Mouse (Mus musculus) forebrain, embryonic 11.5 days (tissue): ENCODE measurements around the gene E130309D02Rik. TPM values are rescaled to one million over a fixed set of nuclear protein-coding genes. Genes with fewer than 3 reads are reported as not detected.

ENCODE experiments used
- ATAC-seq: fragments of 200-750 bp; cut with Nextera tagmentation; replicated peaks from 2 replicates; pipeline ENCODE4 v1.8.0; 2017; ENCODE audit warnings: moderate TSS enrichment; ENCODE audit not compliant: low FRiP score
- DNase-seq: peaks from one replicate; pipeline ENCODE4 v3.0.0-alpha.2; 2017; ENCODE audit warnings: low spot score
- H3K27ac ChIP-seq: fragments of 300-500 bp; sonication (generic); 2 replicates; pipeline ENCODE4 v1.5.1; 2014; ENCODE audit warnings: low read depth, low read length
- H3K27me3 ChIP-seq: fragments of 300-500 bp; sonication (generic); 2 replicates; pipeline ENCODE4 v1.6.1; 2014; ENCODE audit warnings: mild to moderate bottlenecking, low read length, mixed read lengths; ENCODE audit not compliant: control insufficient read depth, insufficient read depth
- H3K36me3 ChIP-seq: fragments of 300-500 bp; sonication (generic); 2 replicates; pipeline ENCODE4 v1.6.1; 2014; ENCODE audit warnings: mild to moderate bottlenecking, low read length, moderate library complexity, mixed read lengths; ENCODE audit not compliant: control insufficient read depth, insufficient read depth
- H3K4me1 ChIP-seq: fragments of 300-500 bp; sonication (generic); replicated peaks from 2 replicates; pipeline ENCODE4 v1.6.1; 2014; ENCODE audit warnings: low read length, mixed read lengths; ENCODE audit not compliant: control insufficient read depth, insufficient read depth
- H3K4me2 ChIP-seq: fragments of 300-500 bp; sonication (generic); 2 replicates; pipeline ENCODE4 v1.6.1; 2014; ENCODE audit warnings: low read depth, mild to moderate bottlenecking, low read length, moderate library complexity, mixed read lengths; ENCODE audit not compliant: severe bottlenecking
- H3K4me3 ChIP-seq: fragments of 300-500 bp; sonication (generic); 2 replicates; pipeline ENCODE4 v1.5.1; 2014; ENCODE audit warnings: low read depth, low read length
- H3K9ac ChIP-seq: fragments of 300-500 bp; sonication (generic); 2 replicates; pipeline ENCODE4 v1.6.1; 2014; ENCODE audit warnings: low read length
- H3K9me3 ChIP-seq: fragments of 300-500 bp; sonication (generic); 2 replicates; pipeline ENCODE4 v1.6.1; 2016; ENCODE audit warnings: low read length, mixed read lengths; ENCODE audit not compliant: control insufficient read depth
- WGBS: fragments of 180-500 bp; shearing (Covaris S2); extraction: QIAGEN DNeasy Blood & Tissue Kit; methylation state at CpG from one replicate; pipeline ENCODE4 v1.1.7; 2014; 5-methylcytosine and 5-hydroxymethylcytosine counted together
- polyA plus RNA-seq: library from polyadenylated mRNA; unstranded; fragments of >200 nt; fragmentation: Nextera tagmentation; extraction: Ambion mirVana; gene quantifications from 2 replicates; pipeline ENCODE4 v1.2.1, GENCODE M21; 2014

Gene E130309D02Rik
- polyA plus RNA-seq, 1 experiment from 2014 or later: 65.8 TPM

DNA sequence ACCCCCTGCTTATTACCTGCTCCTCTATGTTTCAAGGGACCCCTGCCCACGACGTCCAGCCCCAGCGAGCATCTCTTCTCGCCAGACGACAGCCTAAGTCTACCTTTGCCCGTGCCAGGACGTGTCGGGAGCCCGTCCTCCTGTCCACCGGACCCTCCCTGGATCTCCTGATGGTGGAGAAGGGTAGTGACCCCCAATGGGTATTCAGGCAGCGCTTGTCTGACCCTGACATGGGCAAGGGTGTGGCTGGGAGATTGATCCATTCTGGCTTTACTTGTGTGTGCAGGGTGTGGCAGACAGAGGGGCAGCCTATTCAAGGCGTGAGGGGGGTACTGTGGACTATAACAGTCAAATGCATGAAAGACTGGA, 45.0 kb downstream of the E130309D02Rik start:
- Histone ChIP-seq H3K9me3 (no peaks in the 10 kb centered on the region), H3K36me3 (no peaks in the 10 kb centered on the region), H3K9ac (peak overlapping the region; percentile 97), H3K4me3 (peak overlapping the region; percentile 96), H3K27ac (no peak overlapping the region), H3K4me1 (peaks cover 11% of the 10 kb centered on the region), H3K4me2 (peak overlapping the region; percentile 96), H3K27me3 (no peaks in the 10 kb centered on the region)
- 5% methylated on average over 12 of the region's 12 CpGs for WGBS
- no peak for DNase-seq
- ATAC-seq: peak; percentile 28

DNA sequence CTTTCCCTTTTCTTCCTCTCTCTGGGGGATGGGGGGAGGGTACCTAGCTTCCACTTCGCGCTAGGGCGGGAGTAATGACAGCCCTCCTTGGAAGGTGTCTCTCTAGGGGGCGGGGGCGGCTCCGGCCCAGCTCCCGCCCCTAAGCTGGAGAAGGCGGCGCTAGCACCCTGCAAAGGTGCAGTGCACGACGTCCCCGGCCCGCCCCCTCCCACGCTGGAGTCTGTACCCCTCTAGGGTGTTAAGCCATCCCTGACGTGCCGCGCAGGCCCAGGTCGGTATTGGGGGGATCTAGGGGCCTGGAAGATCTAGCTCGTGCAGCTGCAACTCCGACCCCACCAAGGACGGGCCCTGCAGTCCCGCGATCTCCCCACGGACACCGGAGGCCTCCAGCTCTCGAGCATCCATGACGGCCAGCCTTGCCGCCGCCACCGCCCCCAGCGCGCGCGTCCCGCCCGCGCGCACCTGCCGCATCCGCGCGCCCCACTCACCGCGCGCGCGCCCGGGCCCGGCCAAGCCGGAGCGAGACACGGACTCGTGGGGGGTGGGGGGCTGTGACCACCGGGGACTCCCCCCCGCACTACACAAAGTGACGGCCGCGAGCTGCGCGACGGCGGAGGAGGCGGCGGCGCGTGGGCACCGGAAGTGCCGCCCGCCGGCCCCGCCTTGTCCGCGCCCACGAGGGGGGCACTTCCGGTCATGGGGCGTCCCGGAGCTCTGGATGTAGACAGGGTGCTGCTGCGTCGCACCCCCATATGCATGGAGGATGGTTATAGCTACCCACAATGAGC, 45.6 kb downstream of the E130309D02Rik start, which contains the start of gene Zfp316:
Gene Zfp316 (minus strand): TSS at position 660 of the 788 bp plus-strand sequence.
- no peaks in the 10 kb centered on the region for H3K27me3 ChIP-seq
- DNase-seq (peak; percentile 81), ATAC-seq (peak; percentile 87)
- peaks cover 11% of the 10 kb centered on the region for H3K4me1 ChIP-seq
- peak within 1 kb of the TSS; percentile 97 for H3K9ac ChIP-seq
- H3K27ac ChIP-seq: peak within 1 kb of the TSS; percentile 46; the same call in 1 of the 2 replicates
- H3K9me3 ChIP-seq: no peaks in the 10 kb centered on the region
- WGBS: 1% methylated on average over 67 of the region's 79 CpGs
- H3K4me3 ChIP-seq: peak within 1 kb of the TSS; percentile 96
- no peaks in the 10 kb centered on the region for H3K36me3 ChIP-seq
- peak within 1 kb of the TSS; percentile 96 for H3K4me2 ChIP-seq

DNA sequence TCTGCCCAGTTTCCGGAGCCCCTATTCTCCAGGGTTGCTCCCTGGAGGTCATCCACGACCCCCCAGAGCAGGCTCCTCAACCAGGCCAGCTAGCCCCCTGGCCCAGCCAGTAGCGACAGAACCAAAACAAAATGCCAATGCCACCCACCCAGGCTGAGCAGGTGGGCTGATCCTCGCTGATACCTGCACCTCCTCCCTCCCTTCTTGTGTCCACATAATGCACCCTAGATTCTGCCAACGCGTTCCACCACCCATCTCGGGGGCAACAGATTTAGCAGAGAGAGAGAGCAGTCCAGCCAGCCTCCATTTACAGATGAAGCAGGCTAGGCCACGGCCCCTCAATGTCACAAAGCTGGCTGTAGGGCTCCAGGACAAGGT, 46.2 kb downstream of the E130309D02Rik start:
- WGBS: 23% methylated on average over 8 of the region's 8 CpGs
- Histone ChIP-seq H3K4me2 (peak overlapping the region; percentile 96), H3K9me3 (no peaks in the 10 kb centered on the region), H3K27me3 (no peaks in the 10 kb centered on the region), H3K36me3 (no peaks in the 10 kb centered on the region), H3K4me3 (peak overlapping the region; percentile 96), H3K4me1 (peaks cover 11% of the 10 kb centered on the region), H3K27ac (0 out of 2 replicates have a peak overlapping the region, but pooled peaks have one; percentile 46), H3K9ac (peak overlapping the region; percentile 97)
- DNase-seq (no peak), ATAC-seq (no peak)

DNA sequence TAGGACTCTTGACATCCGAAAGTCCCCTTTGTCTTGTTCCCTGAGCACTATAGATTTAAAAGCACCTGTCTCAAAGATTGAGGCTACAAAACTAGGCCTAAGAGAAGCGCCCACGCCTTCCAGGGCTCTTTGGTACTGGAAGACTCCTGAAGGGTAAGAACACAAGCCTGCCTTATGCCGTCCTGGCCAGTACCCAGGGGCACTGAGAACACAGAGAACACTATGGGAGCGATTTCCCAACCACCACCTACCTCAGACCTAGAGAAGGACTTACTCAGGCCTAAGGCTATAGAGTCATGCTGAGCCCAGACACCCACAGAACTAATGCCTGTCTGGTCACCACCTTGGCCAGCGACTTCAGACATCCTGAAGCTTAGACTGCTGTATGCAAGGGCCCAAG, 48.4 kb downstream of the E130309D02Rik start:
- H3K36me3 ChIP-seq: peaks cover 3% of the 10 kb centered on the region
- ATAC-seq: no peak
- WGBS: 86% methylated on average over 6 of the region's 6 CpGs
- H3K27ac ChIP-seq: no peak overlapping the region
- no peak for DNase-seq
- H3K4me3 ChIP-seq: no peak overlapping the region
- H3K9ac ChIP-seq: no peak overlapping the region
- no peaks in the 10 kb centered on the region for H3K27me3 ChIP-seq
- no peak overlapping the region for H3K4me2 ChIP-seq
- H3K9me3 ChIP-seq: no peaks in the 10 kb centered on the region
- H3K4me1 ChIP-seq: peaks cover 11% of the 10 kb centered on the region

DNA sequence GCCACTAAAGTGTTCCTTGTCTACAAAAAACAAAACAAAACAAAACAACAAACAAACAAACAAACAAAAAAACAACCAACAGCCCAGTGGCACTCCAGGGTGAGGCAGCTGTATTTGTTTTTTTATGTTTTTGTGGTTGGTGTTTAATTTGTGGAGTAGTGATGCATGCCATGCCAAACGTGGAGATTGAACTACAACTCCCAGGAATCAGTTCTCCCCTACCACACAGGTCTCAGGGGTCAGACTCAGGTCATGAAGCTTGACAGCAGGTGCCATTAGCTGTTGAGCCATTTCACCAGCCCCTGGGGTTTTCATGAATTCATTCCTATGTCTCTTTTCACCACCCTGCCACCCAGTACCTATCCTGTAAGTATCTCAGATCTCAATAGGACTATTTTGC, 49.8 kb downstream of the E130309D02Rik start:
- ATAC-seq (no peak), DNase-seq (no peak)
- Histone ChIP-seq H3K36me3 (peaks cover 3% of the 10 kb centered on the region), H3K4me1 (peaks cover 8% of the 10 kb centered on the region), H3K4me2 (no peak overlapping the region), H3K4me3 (no peak overlapping the region), H3K9ac (no peak overlapping the region), H3K27me3 (no peaks in the 10 kb centered on the region), H3K9me3 (no peaks in the 10 kb centered on the region), H3K27ac (no peak overlapping the region)
- WGBS: 57% methylated on average over 1 of the region's 1 CpGs

DNA sequence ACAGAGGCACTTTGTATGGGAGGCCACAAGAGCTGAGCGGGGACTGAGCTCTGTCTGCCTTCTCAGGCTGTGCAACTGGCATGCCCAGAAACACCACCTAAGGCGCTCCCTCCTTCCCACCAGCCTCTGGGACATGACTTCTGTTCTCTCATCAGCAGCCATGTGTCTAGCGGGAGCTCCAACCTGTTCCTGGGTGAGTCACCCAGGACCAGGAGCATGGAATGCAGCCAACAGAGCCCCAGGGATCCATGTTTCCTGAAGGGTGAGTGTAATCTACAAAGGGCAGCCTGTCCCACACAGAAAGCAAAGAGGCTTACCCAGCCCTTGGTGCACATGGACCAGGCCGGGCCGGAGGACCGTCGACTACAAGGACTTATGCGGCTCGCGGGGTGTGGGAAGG, 50.5 kb downstream of the E130309D02Rik start:
- Histone ChIP-seq H3K9ac (no peak overlapping the region), H3K4me3 (no peak overlapping the region), H3K27ac (no peak overlapping the region), H3K36me3 (peaks cover 3% of the 10 kb centered on the region), H3K4me2 (no peak overlapping the region), H3K27me3 (no peaks in the 10 kb centered on the region), H3K4me1 (peaks cover 5% of the 10 kb centered on the region), H3K9me3 (no peaks in the 10 kb centered on the region)
- no peak for ATAC-seq
- DNase-seq: no peak
- 94% methylated on average over 10 of the region's 10 CpGs for WGBS

DNA sequence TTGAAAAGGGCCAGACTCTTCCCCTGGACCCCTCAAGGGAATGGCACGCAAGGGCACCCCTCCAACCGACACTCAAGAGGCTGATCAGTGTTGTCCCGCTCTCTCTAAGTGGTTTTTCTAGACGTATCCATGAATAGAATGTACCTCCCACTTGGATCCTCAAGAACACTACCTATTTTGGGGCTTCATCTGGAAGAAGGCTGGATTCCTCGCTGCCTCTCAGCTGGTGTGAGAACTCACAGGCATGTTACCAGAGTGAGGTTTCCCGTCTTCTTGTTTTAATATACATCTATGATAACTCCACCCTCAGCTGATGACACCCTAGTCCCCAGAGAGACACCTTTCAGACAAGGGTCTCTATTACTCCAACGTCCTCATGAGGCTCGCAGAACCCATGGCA, 53.5 kb downstream of the E130309D02Rik start:
- Histone ChIP-seq H3K4me2 (no peak overlapping the region), H3K27me3 (peaks cover 9% of the 10 kb centered on the region), H3K9me3 (no peaks in the 10 kb centered on the region), H3K9ac (no peak overlapping the region), H3K36me3 (peaks cover 3% of the 10 kb centered on the region), H3K4me3 (no peak overlapping the region), H3K27ac (no peak overlapping the region), H3K4me1 (no peaks in the 10 kb centered on the region)
- 92% methylated on average over 8 of the region's 8 CpGs for WGBS
- no peak for DNase-seq
- no peak for ATAC-seq

DNA sequence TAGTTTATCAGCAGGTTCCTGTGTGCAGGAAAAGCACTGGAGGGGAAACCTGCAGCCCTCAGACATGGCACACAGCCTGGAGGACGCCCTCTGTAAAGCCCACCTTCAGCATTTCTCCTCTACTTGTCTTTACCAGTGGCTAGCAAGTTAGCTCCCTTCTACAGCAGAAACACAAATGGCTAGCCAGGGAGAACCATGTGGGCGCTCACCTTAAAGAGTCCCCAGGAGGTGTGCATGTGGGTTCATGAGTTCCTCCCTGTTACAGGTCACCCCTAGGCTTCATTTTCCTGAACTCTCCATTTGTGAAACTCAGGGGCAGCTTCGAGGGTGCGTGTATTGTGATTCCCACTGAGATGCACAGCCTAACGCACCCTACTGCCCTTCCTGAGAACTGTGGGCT, 59.4 kb downstream of the E130309D02Rik start:
- Histone ChIP-seq H3K9me3 (no peaks in the 10 kb centered on the region), H3K4me2 (no peak overlapping the region), H3K4me3 (no peak overlapping the region), H3K4me1 (peaks cover 13% of the 10 kb centered on the region), H3K27ac (no peak overlapping the region), H3K36me3 (peaks cover 4% of the 10 kb centered on the region; the same call in 1 of the 2 replicates), H3K27me3 (peaks cover 63% of the 10 kb centered on the region), H3K9ac (no peak overlapping the region)
- ATAC-seq (no peak), DNase-seq (no peak)
- 76% methylated on average over 5 of the region's 5 CpGs for WGBS

DNA sequence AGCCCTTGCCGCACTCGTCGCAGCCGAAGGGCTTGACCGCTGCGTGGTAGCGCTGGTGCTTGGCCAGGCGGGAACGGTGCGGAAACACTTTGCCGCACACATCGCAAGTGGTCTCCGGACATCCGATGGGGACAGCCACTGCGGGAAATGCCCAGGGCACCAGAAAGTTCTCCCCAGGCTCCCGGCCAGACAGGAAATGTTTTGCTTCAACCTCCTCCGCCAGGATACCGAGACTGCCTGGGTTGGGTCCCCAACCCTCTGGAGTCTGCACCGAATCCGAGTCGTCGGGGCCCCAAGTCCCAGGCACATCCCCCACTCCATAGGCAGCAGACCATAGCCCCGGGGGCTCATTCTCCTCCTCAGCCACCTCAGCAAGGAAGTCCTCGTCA, 60.0 kb downstream of the E130309D02Rik start:
- peaks cover 63% of the 10 kb centered on the region for H3K27me3 ChIP-seq
- WGBS: 11% methylated on average over 24 of the region's 24 CpGs
- no peak for ATAC-seq
- no peak overlapping the region for H3K27ac ChIP-seq
- no peak overlapping the region for H3K4me2 ChIP-seq
- DNase-seq: peak; percentile 56
- peaks cover 13% of the 10 kb centered on the region for H3K4me1 ChIP-seq
- peaks cover 4% of the 10 kb centered on the region; the same call in 1 of the 2 replicates for H3K36me3 ChIP-seq
- no peak overlapping the region for H3K9ac ChIP-seq
- H3K4me3 ChIP-seq: no peak overlapping the region
- no peaks in the 10 kb centered on the region for H3K9me3 ChIP-seq
